Mouse (Mus musculus): ENCODE data around the gene Slc25a45.
A peak's percentile ranks its signal among the peaks of the same experiment; 100 is the strongest.

Slc25a45 gene

GRCm38 (mm10) chr19:5838892-5839165 is 38.8 kb upstream of the Slc25a45 start:
- no peak for TF ChIP-seq CTCF (conservative IDR thresholded peaks at IDR 0.05; ENCODE audit: low read length)
- no peak for TF ChIP-seq POU5F1 (IDR thresholded peaks at IDR 0.05; ENCODE audit: borderline replicate concordance, low read length)
- no peak for TF ChIP-seq NANOG (IDR thresholded peaks at IDR 0.05; ENCODE audit: borderline replicate concordance, low read length)
- no peaks in the 10 kb centered on the region for H3K27me3 ChIP-seq (ENCODE audit: insufficient read depth, low read length)
- peaks cover 97% of the 10 kb centered on the region for H3K4me1 ChIP-seq (replicated peaks; ENCODE audit: low read depth, low read length)
- H3K4me3 ChIP-seq (replicated peaks; ENCODE audit: low read length): no peak overlapping the region
- H3K9me3 ChIP-seq (ENCODE audit: low read length): no peaks in the 10 kb centered on the region
- peaks cover 21% of the 10 kb centered on the region; the same call in 1 of the 2 replicates for H3K36me3 ChIP-seq (ENCODE audit: insufficient read depth, low read length)

DNA sequence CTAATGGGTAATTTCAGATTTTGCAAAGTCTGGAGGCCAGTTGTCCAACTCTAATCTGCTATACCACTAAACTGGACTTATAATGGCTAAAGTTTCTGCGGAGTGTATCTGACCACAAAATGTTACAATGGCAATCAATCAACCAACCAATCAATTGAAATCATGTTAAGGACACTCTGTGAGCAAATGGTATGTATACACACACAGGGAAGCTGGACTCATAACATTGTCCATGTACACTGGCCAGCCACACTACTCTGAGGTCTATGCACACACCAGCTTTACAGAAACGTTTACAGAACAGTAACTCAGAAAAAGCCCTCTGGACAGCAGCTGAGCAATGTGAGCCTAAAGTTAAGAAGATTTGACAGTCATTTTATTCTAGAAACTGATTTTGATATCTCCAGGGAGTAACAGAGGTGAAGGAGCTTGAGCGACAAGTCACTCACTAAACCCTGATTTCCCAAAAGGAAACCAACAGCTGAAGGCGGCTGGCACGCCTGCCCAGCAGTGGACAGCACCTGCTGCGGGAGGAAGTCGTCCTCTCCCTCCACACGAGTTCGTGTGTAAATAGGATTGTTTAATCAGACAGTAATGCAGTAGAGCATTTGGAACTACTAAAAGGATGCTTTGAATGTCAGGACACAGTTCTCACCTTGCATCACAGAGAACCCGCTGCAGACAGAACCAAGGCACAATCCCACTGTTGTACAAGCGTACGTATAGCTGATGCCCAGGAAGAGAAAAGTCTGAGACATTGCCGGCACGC is 38.1 kb upstream of the Slc25a45 start:
- Histone ChIP-seq H3K9me3 (ENCODE audit: low read length) (no peaks in the 10 kb centered on the region), H3K27me3 (ENCODE audit: insufficient read depth, low read length) (no peaks in the 10 kb centered on the region), H3K36me3 (ENCODE audit: insufficient read depth, low read length) (peaks cover 25% of the 10 kb centered on the region; the same call in 1 of the 2 replicates), H3K4me3 (replicated peaks; ENCODE audit: low read length) (0 out of 2 replicates have a peak overlapping the region, but pooled peaks have one; percentile 87), H3K4me1 (replicated peaks; ENCODE audit: low read depth, low read length) (peaks cover 97% of the 10 kb centered on the region)
- TF ChIP-seq CTCF (conservative IDR thresholded peaks at IDR 0.05; ENCODE audit: low read length) (no peak), NANOG (IDR thresholded peaks at IDR 0.05; ENCODE audit: borderline replicate concordance, low read length) (no peak), POU5F1 (IDR thresholded peaks at IDR 0.05; ENCODE audit: borderline replicate concordance, low read length) (no peak)

- TF ChIP-seq POU5F1 (IDR thresholded peaks at IDR 0.05; ENCODE audit: borderline replicate concordance, low read length): no peak
- TF ChIP-seq CTCF (conservative IDR thresholded peaks at IDR 0.05; ENCODE audit: low read length): no peak
- no peak for TF ChIP-seq NANOG (IDR thresholded peaks at IDR 0.05; ENCODE audit: borderline replicate concordance, low read length)
- peak overlapping the region; percentile 87 for H3K4me3 ChIP-seq (replicated peaks; ENCODE audit: low read length)
- peaks cover 22% of the 10 kb centered on the region; the same call in 1 of the 2 replicates for H3K36me3 ChIP-seq (ENCODE audit: insufficient read depth, low read length)
These were observed 37.3 kb upstream of the Slc25a45 start for GRCm38 (mm10) chr19:5840086-5840889.

DNA sequence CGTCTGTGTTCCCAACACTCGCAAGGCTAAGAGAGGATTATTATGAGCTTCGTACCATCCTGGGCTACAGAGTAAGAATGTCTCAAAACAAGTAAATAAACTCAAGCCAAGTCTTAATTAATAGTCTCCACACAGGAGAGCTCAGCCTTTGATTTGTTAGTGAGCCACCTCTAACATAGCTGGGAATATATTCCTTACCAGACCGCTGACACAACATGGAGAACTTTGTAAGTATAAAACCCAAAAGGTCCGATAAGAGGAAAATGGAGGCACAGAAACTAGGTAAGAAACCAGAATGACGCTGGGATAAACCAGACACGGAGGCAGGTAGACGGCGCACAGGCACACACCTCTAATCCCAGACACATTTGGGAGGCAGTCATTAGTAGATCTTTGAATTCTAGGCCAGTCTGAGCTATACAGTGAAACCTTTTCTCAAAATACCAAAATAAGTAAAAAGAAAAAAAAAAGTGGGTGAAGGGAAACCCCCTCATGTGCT is 36.7 kb upstream of the Slc25a45 start:
- H3K4me3 ChIP-seq (replicated peaks; ENCODE audit: low read length): peak overlapping the region; percentile 87
- peaks cover 20% of the 10 kb centered on the region; the same call in 1 of the 2 replicates for H3K36me3 ChIP-seq (ENCODE audit: insufficient read depth, low read length)
- H3K9me3 ChIP-seq (ENCODE audit: low read length): no peaks in the 10 kb centered on the region
- H3K4me1 ChIP-seq (replicated peaks; ENCODE audit: low read depth, low read length): peaks cover 95% of the 10 kb centered on the region
- H3K27me3 ChIP-seq (ENCODE audit: insufficient read depth, low read length): no peaks in the 10 kb centered on the region
- no peak for TF ChIP-seq CTCF (conservative IDR thresholded peaks at IDR 0.05; ENCODE audit: low read length)
- TF ChIP-seq NANOG (IDR thresholded peaks at IDR 0.05; ENCODE audit: borderline replicate concordance, low read length): no peak
- TF ChIP-seq POU5F1 (IDR thresholded peaks at IDR 0.05; ENCODE audit: borderline replicate concordance, low read length): no peak

More at GRCm38 (mm10) chr19:5840086-5840889, 37.3 kb upstream of the Slc25a45 start:
- Histone ChIP-seq H3K4me1 (replicated peaks; ENCODE audit: low read depth, low read length) (peaks cover 99% of the 10 kb centered on the region), H3K9me3 (ENCODE audit: low read length) (no peaks in the 10 kb centered on the region), H3K27me3 (ENCODE audit: insufficient read depth, low read length) (no peaks in the 10 kb centered on the region)

- Histone ChIP-seq H3K9me3 (ENCODE audit: low read length) (no peaks in the 10 kb centered on the region), H3K36me3 (ENCODE audit: insufficient read depth, low read length) (peaks cover 20% of the 10 kb centered on the region; the same call in 1 of the 2 replicates), H3K4me3 (replicated peaks; ENCODE audit: low read length) (peak overlapping the region; percentile 87), H3K27me3 (ENCODE audit: insufficient read depth, low read length) (no peaks in the 10 kb centered on the region), H3K4me1 (replicated peaks; ENCODE audit: low read depth, low read length) (peaks cover 90% of the 10 kb centered on the region)
- no peak for TF ChIP-seq NANOG (IDR thresholded peaks at IDR 0.05; ENCODE audit: borderline replicate concordance, low read length)
These were observed 36.1 kb upstream of the Slc25a45 start for GRCm38 (mm10) chr19:5841389-5841946.

GRCm38 (mm10) chr19:5841999-5842784 is 35.4 kb upstream of the Slc25a45 start:
- TF ChIP-seq NANOG (IDR thresholded peaks at IDR 0.05; ENCODE audit: borderline replicate concordance, low read length): no peak
- no peak for TF ChIP-seq POU5F1 (IDR thresholded peaks at IDR 0.05; ENCODE audit: borderline replicate concordance, low read length)
- TF ChIP-seq CTCF (conservative IDR thresholded peaks at IDR 0.05; ENCODE audit: low read length): no peak
- peaks cover 87% of the 10 kb centered on the region for H3K4me1 ChIP-seq (replicated peaks; ENCODE audit: low read depth, low read length)
- peaks cover 20% of the 10 kb centered on the region; the same call in 1 of the 2 replicates for H3K36me3 ChIP-seq (ENCODE audit: insufficient read depth, low read length)

DNA sequence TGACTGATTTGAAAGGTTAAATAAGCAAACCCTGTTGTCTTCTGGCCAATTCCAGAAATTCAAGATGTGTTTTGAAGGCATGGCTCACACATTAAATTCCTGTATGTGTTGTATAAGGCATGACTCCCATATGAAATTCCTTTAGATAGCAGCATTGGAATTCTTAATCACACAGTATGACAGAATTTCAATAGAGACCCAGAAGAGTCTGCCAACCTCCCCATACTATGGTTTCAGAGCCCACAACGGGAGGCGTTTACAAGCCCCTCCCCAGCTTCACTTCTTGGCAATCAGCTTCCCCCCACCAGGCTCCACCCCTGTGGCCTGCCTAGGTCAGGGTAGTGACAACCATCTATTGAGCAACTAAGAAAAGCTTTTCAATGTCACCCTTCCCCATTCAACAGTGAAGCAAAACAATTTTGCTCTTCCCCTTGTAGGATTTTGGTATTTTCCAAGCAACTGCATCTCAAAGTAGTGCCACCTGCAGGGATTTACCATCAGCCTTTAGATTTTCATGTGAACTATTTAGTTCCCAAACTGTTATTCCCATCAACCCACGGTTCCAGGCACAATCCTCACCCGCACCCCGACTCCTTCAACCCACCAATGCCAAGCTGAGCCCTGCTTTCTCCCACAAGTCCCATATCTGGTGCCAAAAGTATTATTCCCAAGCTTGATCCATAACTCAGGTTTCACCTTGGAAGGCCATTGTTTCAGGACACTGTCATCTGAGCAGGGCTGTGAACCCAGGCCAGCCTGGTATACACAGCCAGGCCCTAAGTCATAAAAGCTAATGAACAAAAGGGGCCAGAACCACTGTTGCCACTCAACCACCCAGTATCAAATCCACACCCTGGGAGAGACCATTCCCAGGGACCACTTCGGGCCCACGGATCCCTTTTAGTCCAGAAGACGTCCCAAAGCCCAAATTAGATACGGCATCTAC is 34.5 kb upstream of the Slc25a45 start:
- H3K4me1 ChIP-seq (replicated peaks; ENCODE audit: low read depth, low read length): peaks cover 87% of the 10 kb centered on the region
- no peak for TF ChIP-seq POU5F1 (IDR thresholded peaks at IDR 0.05; ENCODE audit: borderline replicate concordance, low read length)
- peaks cover 20% of the 10 kb centered on the region; the same call in 1 of the 2 replicates for H3K36me3 ChIP-seq (ENCODE audit: insufficient read depth, low read length)
- peak overlapping the region; percentile 87 for H3K4me3 ChIP-seq (replicated peaks; ENCODE audit: low read length)
- H3K9me3 ChIP-seq (ENCODE audit: low read length): no peaks in the 10 kb centered on the region
- H3K27me3 ChIP-seq (ENCODE audit: insufficient read depth, low read length): no peaks in the 10 kb centered on the region

More at GRCm38 (mm10) chr19:5841999-5842784, 35.4 kb upstream of the Slc25a45 start:
- Histone ChIP-seq H3K9me3 (ENCODE audit: low read length) (no peaks in the 10 kb centered on the region), H3K4me3 (replicated peaks; ENCODE audit: low read length) (peak overlapping the region; percentile 87), H3K27me3 (ENCODE audit: insufficient read depth, low read length) (no peaks in the 10 kb centered on the region)
